Mouse (Mus musculus) heart, embryonic 16.5 days (tissue): ENCODE measurements around the gene Rpf2. TPM values are rescaled to one million over a fixed set of nuclear protein-coding genes. Genes with fewer than 3 reads are reported as not detected.
A peak's percentile ranks its signal among the peaks of the same experiment; 100 is the strongest.

Source experiments
- ATAC-seq: fragments of 200-750 bp; cut with Nextera tagmentation; replicated peaks from 2 replicates; pipeline ENCODE4 v1.8.0; 2017; ENCODE audit warnings: moderate number of reproducible peaks; ENCODE audit not compliant: insufficient read depth, low FRiP score; ENCODE audit errors: extremely low read depth
- H3K27ac ChIP-seq: fragments of 300-500 bp; sonication (generic); 2 replicates; pipeline ENCODE4 v1.5.1; 2014; ENCODE audit warnings: mild to moderate bottlenecking, low read length, control low read depth, moderate library complexity
- H3K27me3 ChIP-seq: fragments of 300-500 bp; sonication (generic); 2 replicates; pipeline ENCODE4 v1.6.1; 2014; ENCODE audit warnings: low read length, mixed read lengths; ENCODE audit not compliant: control insufficient read depth, insufficient read depth
- H3K36me3 ChIP-seq: fragments of 300-500 bp; sonication (generic); 2 replicates; pipeline ENCODE4 v1.6.1; 2014; ENCODE audit not compliant: control insufficient read depth, insufficient read depth
- H3K4me1 ChIP-seq: fragments of 300-500 bp; sonication (generic); 2 replicates; pipeline ENCODE4 v1.6.1; 2014; ENCODE audit warnings: low read length, mixed read lengths; ENCODE audit not compliant: control insufficient read depth, insufficient read depth
- H3K4me2 ChIP-seq: fragments of 300-500 bp; sonication (generic); 2 replicates; pipeline ENCODE4 v1.6.1; 2014; ENCODE audit warnings: low read depth, mild to moderate bottlenecking, control low read depth, low read length
- H3K4me3 ChIP-seq: fragments of 300-500 bp; sonication (generic); 2 replicates; pipeline ENCODE4 v1.5.1; 2014; ENCODE audit warnings: mild to moderate bottlenecking, control low read depth, low read length
- H3K9ac ChIP-seq: fragments of 300-500 bp; sonication (generic); 2 replicates; pipeline ENCODE4 v1.6.1; 2014; ENCODE audit warnings: low read length, control low read depth
- H3K9me3 ChIP-seq: fragments of 300-500 bp; sonication (generic); replicated peaks from 2 replicates; pipeline ENCODE4 v1.6.1; 2016; ENCODE audit warnings: low read length; ENCODE audit not compliant: control insufficient read depth
- WGBS: fragments of 180-500 bp; shearing (Covaris S2); extraction: QIAGEN DNeasy Blood & Tissue Kit; methylation state at CpG from one replicate; pipeline ENCODE4 v1.1.7; 2014; 5-methylcytosine and 5-hydroxymethylcytosine counted together
- polyA plus RNA-seq: library from polyadenylated mRNA; unstranded; fragments of >200 nt; fragmentation: Nextera tagmentation; extraction: Ambion mirVana; gene quantifications from 2 replicates; pipeline ENCODE4 v1.2.1, GENCODE M21; 2015

The Rpf2 gene
- polyA plus RNA-seq, 1 experiment from 2014 or later, result 44.7 TPM

DNA sequence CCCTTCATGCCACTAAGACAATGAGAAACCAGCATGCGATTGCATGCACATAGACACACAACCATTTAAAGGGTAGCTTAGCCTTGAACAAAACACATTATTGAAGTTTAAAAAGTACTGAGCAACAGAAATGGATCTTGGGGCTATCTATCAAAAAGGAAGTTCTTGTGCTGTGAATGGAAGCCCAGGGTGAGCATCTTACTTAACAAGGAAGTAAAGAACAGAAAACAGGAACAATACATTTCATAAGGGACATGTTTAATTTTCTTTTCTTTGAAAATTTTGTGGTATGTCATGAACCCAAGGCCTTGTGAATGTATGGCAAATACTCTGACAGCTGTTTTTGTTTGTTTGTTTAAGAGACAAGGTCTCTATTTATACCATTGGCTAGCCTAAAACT lies 17.1 kb downstream of the Rpf2 start:
- Histone ChIP-seq H3K4me2 (no peak overlapping the region), H3K36me3 (peaks cover 27% of the 10 kb centered on the region), H3K9me3 (no peaks in the 10 kb centered on the region), H3K9ac (no peak overlapping the region), H3K4me1 (no peaks in the 10 kb centered on the region), H3K27ac (no peak overlapping the region), H3K27me3 (no peaks in the 10 kb centered on the region), H3K4me3 (no peak overlapping the region)
- ATAC-seq, result no peak
- WGBS, result 97% methylated on average over 1 of the region's 1 CpGs

- Histone ChIP-seq H3K9ac (no peak overlapping the region), H3K36me3 (peaks cover 44% of the 10 kb centered on the region), H3K4me2 (no peak overlapping the region), H3K27me3 (no peaks in the 10 kb centered on the region), H3K4me3 (no peak overlapping the region), H3K9me3 (no peaks in the 10 kb centered on the region), H3K4me1 (no peaks in the 10 kb centered on the region), H3K27ac (no peak overlapping the region)
- WGBS, result 75% methylated on average over 4 of the region's 4 CpGs
- ATAC-seq, result no peak
These were observed 19.1 kb downstream of the Rpf2 start for GRCm38 (mm10) chr10:40227660-40228303.

DNA sequence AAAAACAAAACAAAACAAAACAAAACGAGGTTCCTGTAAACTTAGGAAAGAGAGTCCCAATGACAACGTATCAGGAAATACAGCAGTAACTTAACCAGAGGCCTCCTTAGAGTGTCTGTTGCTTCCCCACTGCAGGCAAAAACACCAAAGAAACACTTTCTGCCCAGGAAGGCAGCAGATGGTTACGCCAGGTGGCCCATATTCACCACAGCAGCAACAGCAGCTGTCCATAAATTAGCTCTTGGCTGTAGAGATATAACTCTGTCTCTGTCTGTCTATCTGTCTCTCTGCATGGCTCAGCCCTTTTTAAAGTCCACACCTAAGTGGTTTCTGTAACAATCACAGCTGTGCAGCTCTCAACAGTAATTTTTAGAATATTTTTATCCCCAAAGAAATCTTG lies 28.0 kb downstream of the Rpf2 start:
- ATAC-seq, result no peak
- 63% methylated on average over 3 of the region's 3 CpGs for WGBS
- Histone ChIP-seq H3K4me1 (no peaks in the 10 kb centered on the region), H3K4me3 (no peak overlapping the region), H3K36me3 (peaks cover 25% of the 10 kb centered on the region), H3K9me3 (peaks cover 9% of the 10 kb centered on the region), H3K27ac (no peak overlapping the region), H3K4me2 (no peak overlapping the region), H3K9ac (no peak overlapping the region), H3K27me3 (no peaks in the 10 kb centered on the region)

- Histone ChIP-seq H3K9ac (no peak overlapping the region), H3K9me3 (no peaks in the 10 kb centered on the region), H3K4me3 (no peak overlapping the region), H3K4me2 (peak overlapping the region; percentile 28), H3K27ac (no peak overlapping the region), H3K27me3 (no peaks in the 10 kb centered on the region), H3K36me3 (no peaks in the 10 kb centered on the region), H3K4me1 (no peaks in the 10 kb centered on the region)
- ATAC-seq, result peak; percentile 83
- 27% methylated on average over 13 of the region's 13 CpGs for WGBS
These were observed 34.2 kb downstream of the Rpf2 start for GRCm38 (mm10) chr10:40212443-40213169.

- Histone ChIP-seq H3K4me1 (no peaks in the 10 kb centered on the region), H3K9ac (no peak overlapping the region), H3K27ac (no peak overlapping the region), H3K4me2 (no peak overlapping the region), H3K4me3 (no peak overlapping the region), H3K9me3 (no peaks in the 10 kb centered on the region), H3K36me3 (no peaks in the 10 kb centered on the region), H3K27me3 (no peaks in the 10 kb centered on the region)
- ATAC-seq, result no peak
- WGBS, result 71% methylated on average over 6 of the region's 6 CpGs
These were observed 51.8 kb downstream of the Rpf2 start for GRCm38 (mm10) chr10:40195001-40195400.

DNA sequence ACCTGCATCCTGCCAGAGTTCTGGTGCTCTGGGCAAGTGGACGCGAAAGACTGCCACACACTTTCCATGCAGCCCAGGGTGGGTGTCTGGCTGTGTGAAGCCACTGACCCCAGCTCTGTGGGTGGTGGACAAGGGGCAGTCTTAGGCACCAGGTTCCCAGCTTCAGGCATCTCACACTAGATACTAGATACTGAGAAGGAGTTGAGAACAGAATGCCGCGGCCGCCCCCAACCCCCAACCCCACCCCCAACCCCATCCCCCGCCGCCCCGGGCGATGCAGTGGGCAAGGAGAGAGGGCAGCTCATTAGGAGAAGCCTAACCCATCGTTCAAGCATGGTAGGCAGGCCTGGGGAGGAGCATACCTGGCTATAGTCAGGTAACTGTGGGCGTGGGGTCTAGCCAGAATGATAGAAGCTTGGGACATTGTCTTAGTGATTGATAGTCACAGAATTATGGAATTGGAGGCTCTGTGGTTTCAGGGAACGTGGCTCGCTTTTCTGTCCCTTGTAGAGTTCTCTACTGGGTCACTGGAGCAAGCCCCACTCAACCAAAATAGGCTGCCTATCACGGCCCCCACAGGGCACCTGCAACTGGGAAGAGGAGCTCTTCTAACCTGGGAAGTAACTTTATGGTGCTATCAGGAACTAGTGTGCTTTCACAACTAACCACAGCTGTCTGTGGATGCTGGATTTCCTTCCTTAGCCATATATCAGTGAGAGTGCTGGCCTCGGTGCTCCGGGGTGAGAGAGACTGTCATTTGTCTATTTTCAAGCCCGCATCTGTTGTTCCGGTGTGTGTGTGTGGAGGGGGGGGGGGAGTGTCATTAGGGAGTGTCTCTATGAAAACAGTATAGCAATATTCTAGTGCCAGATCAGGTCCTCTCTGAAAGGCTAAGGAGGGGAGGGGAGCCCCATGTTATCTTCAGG lies 54.6 kb downstream of the Rpf2 start:
- no peaks in the 10 kb centered on the region for H3K36me3 ChIP-seq
- no peak for ATAC-seq
- no peaks in the 10 kb centered on the region for H3K4me1 ChIP-seq
- H3K27me3 ChIP-seq, result no peaks in the 10 kb centered on the region
- H3K4me3 ChIP-seq, result peak overlapping the region; percentile 25; the same call in 1 of the 2 replicates
- no peak overlapping the region for H3K27ac ChIP-seq
- no peaks in the 10 kb centered on the region for H3K9me3 ChIP-seq
- H3K4me2 ChIP-seq, result peak overlapping the region; percentile 43
- H3K9ac ChIP-seq, result peak overlapping the region; percentile 35
- WGBS, result 38% methylated on average over 18 of the region's 18 CpGs

DNA sequence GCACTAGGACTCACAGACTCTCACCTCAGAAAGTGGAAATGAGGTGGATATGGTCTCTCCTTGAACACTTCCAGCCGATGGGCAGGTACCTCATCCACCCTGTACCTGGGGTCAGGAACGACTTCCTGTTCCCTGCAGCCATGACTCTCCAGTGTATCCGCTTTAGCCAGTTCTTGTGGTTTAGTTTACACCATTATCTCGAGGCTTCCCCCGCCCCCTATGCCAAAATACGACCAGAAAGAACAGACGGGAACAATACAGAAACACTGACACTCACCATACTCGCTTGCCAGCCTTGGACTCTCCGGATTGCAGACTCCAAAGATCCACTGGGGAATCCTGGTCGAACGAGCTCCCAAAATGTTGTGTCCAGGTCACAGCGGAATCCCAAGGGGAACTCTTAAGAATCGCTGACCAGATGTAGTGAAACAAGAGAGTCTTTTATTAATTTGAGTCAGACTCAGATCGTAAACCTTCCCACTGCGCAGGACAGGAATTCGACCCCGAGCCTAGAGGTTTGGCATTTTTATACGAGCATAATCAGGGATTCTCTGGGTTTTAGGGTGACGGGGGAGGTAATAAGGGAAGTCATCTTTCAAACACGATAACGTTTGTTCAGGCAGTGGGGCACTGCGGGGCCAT lies 55.4 kb downstream of the Rpf2 start:
- Histone ChIP-seq H3K27me3 (no peaks in the 10 kb centered on the region), H3K36me3 (no peaks in the 10 kb centered on the region), H3K4me1 (no peaks in the 10 kb centered on the region), H3K4me3 (peak overlapping the region; percentile 25; the same call in 1 of the 2 replicates), H3K9me3 (no peaks in the 10 kb centered on the region), H3K27ac (no peak overlapping the region), H3K9ac (peak overlapping the region; percentile 35), H3K4me2 (peak overlapping the region; percentile 43)
- WGBS, result 43% methylated on average over 22 of the region's 22 CpGs
- ATAC-seq, result no peak

- H3K9ac ChIP-seq, result no peak overlapping the region
- peak overlapping the region; percentile 43 for H3K4me2 ChIP-seq
- no peak overlapping the region for H3K27ac ChIP-seq
- H3K27me3 ChIP-seq, result no peaks in the 10 kb centered on the region
- H3K4me1 ChIP-seq, result no peaks in the 10 kb centered on the region
- WGBS, result 76% methylated on average over 8 of the region's 8 CpGs
- H3K4me3 ChIP-seq, result no peak overlapping the region
- no peak for ATAC-seq
- no peaks in the 10 kb centered on the region for H3K9me3 ChIP-seq
- H3K36me3 ChIP-seq, result no peaks in the 10 kb centered on the region
These were observed 56.0 kb downstream of the Rpf2 start for GRCm38 (mm10) chr10:40190871-40191270.
